Mouse (Mus musculus): ENCODE results near the gene Csad.

DNA sequence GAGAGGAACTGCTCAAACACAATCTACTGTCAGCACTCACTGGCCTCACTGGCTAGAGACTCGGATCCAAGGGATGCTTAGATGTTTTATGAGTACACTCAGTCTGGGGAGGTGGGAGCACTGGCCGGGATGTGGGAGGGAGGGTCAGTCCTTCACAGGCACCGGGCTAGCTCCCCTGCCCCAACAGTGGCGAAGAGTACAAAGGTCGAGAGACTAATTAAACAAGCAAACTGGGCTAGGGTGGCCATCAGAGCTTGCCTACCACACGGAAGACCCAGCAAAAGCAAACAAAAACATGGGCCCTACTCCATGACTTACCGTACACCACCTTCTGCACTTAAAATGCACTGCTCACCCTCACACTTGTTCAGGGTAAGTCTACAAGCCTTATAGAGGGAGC lies 12.8 kb downstream of the Csad start:
- no peak for TF ChIP-seq CTCF (IDR thresholded peaks at IDR 0.05; ENCODE audit: low read depth)
- no peak for TF ChIP-seq EP300 (optimal IDR thresholded peaks at IDR 0.05)

Data from stomach, postnatal 0 days (tissue).